Mouse (Mus musculus) myocyte (in vitro differentiated cells): ENCODE results near the gene Tec. TPM values are rescaled to one million over a fixed set of nuclear protein-coding genes. Genes with fewer than 3 reads are reported as not detected.

ENCODE experiments used
- H3K27me3 ChIP-seq: one replicate; pipeline ENCODE4 v1.6.1; 2011; ENCODE audit not compliant: control insufficient read depth, insufficient read depth, insufficient read length
- H3K36me3 ChIP-seq: one replicate; pipeline ENCODE4 v1.6.1; 2011; ENCODE audit not compliant: control insufficient read depth, insufficient read depth
- H3K4me2 ChIP-seq: one replicate; pipeline ENCODE4 v1.6.1; 2011; ENCODE audit warnings: low read depth, control low read depth
- H3K4me3 ChIP-seq: one replicate; pipeline ENCODE4 v1.5.1; 2011; ENCODE audit warnings: mild to moderate bottlenecking, control low read depth, moderate library complexity
- H3K79me2 ChIP-seq: one replicate; pipeline ENCODE4 v1.6.1; 2011; ENCODE audit not compliant: control insufficient read depth, insufficient read depth
- H3ac ChIP-seq: one replicate; pipeline ENCODE4 v1.6.1; 2011; ENCODE audit not compliant: control insufficient read depth, insufficient read length
- CEBPB ChIP-seq: IDR thresholded peaks from 2 replicates; pipeline ENCODE4 v1.6.1; 2011; ENCODE audit warnings: mild to moderate bottlenecking, moderate library complexity; ENCODE audit not compliant: poor library complexity, insufficient read depth, severe bottlenecking
- E2F4 ChIP-seq: IDR thresholded peaks from one replicate; pipeline ENCODE4 v1.6.1; 2011; ENCODE audit warnings: mild to moderate bottlenecking, control low read depth, moderate library complexity; ENCODE audit not compliant: insufficient read depth
- MAX ChIP-seq: IDR thresholded peaks from one replicate; pipeline ENCODE4 v1.6.1; 2011; ENCODE audit warnings: low read depth, mild to moderate bottlenecking, control low read depth
- MYOD1 ChIP-seq, 3 experiments: IDR thresholded peaks; one replicate each; pipeline ENCODE4 v1.6.1; 2011; ENCODE audit warnings: control low read depth in 2 of 3, low read depth in 2 of 3, mild to moderate bottlenecking in 2 of 3, moderate library complexity in 1 of 3; ENCODE audit not compliant: insufficient read length in 2 of 3, control insufficient read depth in 1 of 3
- MYOG ChIP-seq, 3 experiments: IDR thresholded peaks; one replicate each; pipeline ENCODE4 v1.6.1; 2011; ENCODE audit warnings: control low read depth in 2 of 3, low read depth in 2 of 3, mild to moderate bottlenecking in 2 of 3; ENCODE audit not compliant: insufficient read length in 2 of 3, control insufficient read depth in 1 of 3, insufficient read depth in 1 of 3
- POLR2A ChIP-seq: IDR thresholded peaks from one replicate; pipeline ENCODE4 v1.6.1; 2011; ENCODE audit warnings: low read depth, mild to moderate bottlenecking, control low read depth, moderate library complexity; ENCODE audit not compliant: insufficient read length
- POLR2AphosphoS2 ChIP-seq: IDR thresholded peaks from one replicate; pipeline ENCODE4 v1.6.1; 2011; ENCODE audit warnings: low read depth, control low read depth; ENCODE audit not compliant: insufficient read length
- REST ChIP-seq: IDR thresholded peaks from one replicate; pipeline ENCODE4 v1.6.1; 2011; ENCODE audit warnings: mild to moderate bottlenecking, control low read depth, moderate library complexity; ENCODE audit not compliant: insufficient read depth, insufficient read length
- SRF ChIP-seq: IDR thresholded peaks from one replicate; pipeline ENCODE4 v1.6.1; 2011; ENCODE audit warnings: low read depth; ENCODE audit not compliant: control insufficient read depth, insufficient read length
- TCF12 ChIP-seq: IDR thresholded peaks from one replicate; pipeline ENCODE4 v1.6.1; 2011; ENCODE audit warnings: mild to moderate bottlenecking, control low read depth; ENCODE audit not compliant: poor library complexity, insufficient read depth, severe bottlenecking
- TCF3 ChIP-seq: IDR thresholded peaks from one replicate; pipeline ENCODE4 v1.6.1; 2011; ENCODE audit warnings: low read depth, control low read depth; ENCODE audit not compliant: insufficient read length
- USF1 ChIP-seq: IDR thresholded peaks from one replicate; pipeline ENCODE4 v1.6.1; 2011; ENCODE audit warnings: low read depth, mild to moderate bottlenecking, control low read depth, moderate library complexity
- polyA plus RNA-seq: library from polyadenylated mRNA; unstranded; fragments of >200 nt; fragmentation: generic; extraction: Trizol; gene quantifications from one replicate; pipeline ENCODE4 v1.2.1, GENCODE M21; 2012; ENCODE audit warnings: missing spikeins

Tec gene
- polyA plus RNA-seq, 1 experiment: 1.5 TPM

DNA sequence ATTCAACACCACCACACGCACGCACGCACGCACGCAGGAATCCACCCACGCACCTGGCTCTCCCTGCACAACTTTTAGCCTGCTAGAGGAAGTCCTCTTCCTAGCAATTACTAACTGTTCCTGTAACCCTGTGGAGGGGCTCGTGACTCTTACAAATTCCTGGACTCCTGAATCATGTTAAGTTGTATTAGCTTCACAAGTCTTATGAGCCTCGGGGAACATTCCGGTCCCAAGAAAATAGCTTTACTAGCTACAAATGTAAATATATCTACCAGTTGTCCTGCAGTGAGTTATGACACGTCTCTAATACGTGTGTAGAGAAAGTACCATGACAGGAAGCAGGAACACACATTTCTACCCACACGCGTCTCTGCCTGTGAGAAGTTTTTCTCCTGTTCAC lies 158.8 kb downstream of the Tec start:
- no peaks in the 10 kb centered on the region for H3K27me3 ChIP-seq
- H3ac ChIP-seq: no peak overlapping the region
- no peak for TF ChIP-seq E2F4
- TF ChIP-seq USF1: no peak
- no peak for TF ChIP-seq TCF3
- TF ChIP-seq MAX: no peak
- TF ChIP-seq SRF: no peak
- TF ChIP-seq MYOG (IDR thresholded peaks at IDR 0.05; ENCODE audit: control insufficient read depth in 1 of 3, insufficient read depth in 1 of 3, insufficient read length in 2 of 3, low read depth in 2 of 3): no peak
- TF ChIP-seq REST: no peak
- TF ChIP-seq CEBPB: no peak
- no peak for TF ChIP-seq MYOD1 (IDR thresholded peaks at IDR 0.05; ENCODE audit: control insufficient read depth in 1 of 3, insufficient read length in 2 of 3, low read depth in 2 of 3)
- TF ChIP-seq TCF12: no peak
- TF ChIP-seq POLR2AphosphoS2: no peak
- no peak for TF ChIP-seq POLR2A
- H3K36me3 ChIP-seq: no peaks in the 10 kb centered on the region
- no peak overlapping the region for H3K4me3 ChIP-seq
- no peaks in the 10 kb centered on the region for H3K79me2 ChIP-seq
- H3K4me2 ChIP-seq: no peak overlapping the region

DNA sequence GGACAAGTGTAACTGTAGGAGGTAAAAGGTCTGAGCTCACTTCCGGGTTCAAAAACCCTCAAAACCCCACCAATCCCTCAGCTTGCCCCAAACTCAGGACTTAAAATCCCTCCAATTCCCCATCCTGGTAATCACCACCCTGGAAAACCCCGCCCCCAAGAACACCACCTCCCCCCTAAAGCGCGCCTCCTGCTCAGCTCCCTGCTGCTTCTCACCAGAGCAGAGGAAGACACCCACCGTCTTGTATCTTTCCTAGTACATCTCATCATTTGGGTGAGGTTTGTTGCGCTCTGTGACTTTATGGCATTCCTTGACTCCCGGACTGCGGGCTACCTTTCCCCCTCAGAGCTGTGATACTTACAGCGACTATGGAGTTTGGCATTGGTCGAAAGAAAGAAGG lies 161.6 kb downstream of the Tec start:
- no peak overlapping the region for H3K4me3 ChIP-seq
- H3K79me2 ChIP-seq: no peaks in the 10 kb centered on the region
- no peaks in the 10 kb centered on the region for H3K36me3 ChIP-seq
- no peak overlapping the region for H3ac ChIP-seq
- no peak overlapping the region for H3K4me2 ChIP-seq
- H3K27me3 ChIP-seq: no peaks in the 10 kb centered on the region
- TF ChIP-seq POLR2A: no peak
- no peak for TF ChIP-seq MYOG (IDR thresholded peaks at IDR 0.05; ENCODE audit: control insufficient read depth in 1 of 3, insufficient read depth in 1 of 3, insufficient read length in 2 of 3, low read depth in 2 of 3)
- no peak for TF ChIP-seq CEBPB

DNA sequence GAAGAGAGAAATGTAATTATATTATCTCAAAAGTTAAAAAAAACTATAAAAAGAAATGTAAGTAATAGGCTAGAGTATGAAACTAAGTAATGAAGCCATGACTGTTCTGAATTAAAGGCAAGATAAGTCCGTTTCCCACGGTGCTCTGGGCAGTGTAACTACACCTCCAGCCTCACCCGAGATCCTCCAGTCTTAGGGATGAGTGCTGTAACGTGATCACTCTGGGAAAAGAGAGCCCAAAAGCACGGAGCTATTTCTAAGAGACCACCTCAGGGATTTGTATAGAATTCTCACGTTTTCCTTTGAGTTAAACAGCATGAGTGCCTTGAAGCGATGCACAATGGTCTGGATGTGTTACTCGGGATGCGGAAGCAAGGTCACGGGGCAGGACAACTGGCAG lies 162.2 kb downstream of the Tec start:
- Histone ChIP-seq H3K27me3 (no peaks in the 10 kb centered on the region), H3K4me3 (no peak overlapping the region), H3ac (no peak overlapping the region), H3K4me2 (no peak overlapping the region), H3K79me2 (no peaks in the 10 kb centered on the region), H3K36me3 (no peaks in the 10 kb centered on the region)
- no peak for TF ChIP-seq POLR2AphosphoS2
- TF ChIP-seq SRF: no peak
- no peak for TF ChIP-seq TCF12
- no peak for TF ChIP-seq POLR2A
- TF ChIP-seq MYOD1 (IDR thresholded peaks at IDR 0.05; ENCODE audit: control insufficient read depth in 1 of 3, insufficient read length in 2 of 3, low read depth in 2 of 3): no peak
- no peak for TF ChIP-seq USF1
- TF ChIP-seq MYOG (IDR thresholded peaks at IDR 0.05; ENCODE audit: control insufficient read depth in 1 of 3, insufficient read depth in 1 of 3, insufficient read length in 2 of 3, low read depth in 2 of 3): no peak
- no peak for TF ChIP-seq MAX
- no peak for TF ChIP-seq E2F4
- TF ChIP-seq REST: no peak
- no peak for TF ChIP-seq CEBPB
- no peak for TF ChIP-seq TCF3

Other genes with a start within 250 kb of the Tec start
- gene Cnga1, start 224.2 kb downstream of the Tec start, polyA plus RNA-seq: not detected
- 0.07 TPM for gene Nipal1, start 220.7 kb downstream of the Tec start, polyA plus RNA-seq
- 0.01 TPM for gene Txk, start 115.7 kb downstream of the Tec start, polyA plus RNA-seq
- gene Slain2, start 45.8 kb upstream of the Tec start, polyA plus RNA-seq: 19.0 TPM
- gene Gm10135, start 106.2 kb upstream of the Tec start, polyA plus RNA-seq: not detected
- 0.35 TPM for gene Slc10a4, start 138.4 kb upstream of the Tec start, polyA plus RNA-seq